Mouse (Mus musculus) heart, postnatal 0 days (tissue): Measurements from ENCODE around the gene Hoxc9. TPM values are rescaled to one million over a fixed set of nuclear protein-coding genes. Genes with fewer than 3 reads are reported as not detected.

Source experiments
- ATAC-seq: fragments of 200-750 bp; cut with Nextera tagmentation; 2 replicates; pipeline ENCODE4 v1.8.0; 2017; ENCODE audit warnings: low read depth, moderate number of reproducible peaks, moderate library complexity; ENCODE audit not compliant: insufficient read depth
- DNase-seq: peaks from one replicate; pipeline ENCODE4 v3.0.0-alpha.2; 2016; ENCODE audit warnings: low spot score
- H3K27ac ChIP-seq: fragments of 300-500 bp; sonication (generic); 2 replicates; pipeline ENCODE4 v1.5.1; 2014; ENCODE audit warnings: low read depth, mild to moderate bottlenecking
- H3K27me3 ChIP-seq: fragments of 300-500 bp; sonication (generic); 2 replicates; pipeline ENCODE4 v1.6.1; 2014; ENCODE audit warnings: low read length, mixed read lengths; ENCODE audit not compliant: control insufficient read depth, insufficient read depth
- H3K36me3 ChIP-seq: fragments of 300-500 bp; sonication (generic); replicated peaks from 2 replicates; pipeline ENCODE4 v1.6.1; 2014; ENCODE audit warnings: low read length, mixed read lengths; ENCODE audit not compliant: control insufficient read depth, insufficient read depth
- H3K4me1 ChIP-seq: fragments of 300-500 bp; sonication (generic); 2 replicates; pipeline ENCODE4 v1.6.1; 2014; ENCODE audit warnings: antibody characterized with exemption; ENCODE audit not compliant: control insufficient read depth, insufficient read depth
- H3K4me2 ChIP-seq: fragments of 300-500 bp; sonication (generic); 2 replicates; pipeline ENCODE4 v1.6.1; 2014; ENCODE audit warnings: low read depth, mild to moderate bottlenecking, low read length, moderate library complexity
- H3K4me3 ChIP-seq: fragments of 300-500 bp; sonication (generic); 2 replicates; pipeline ENCODE4 v1.5.1; 2014; ENCODE audit warnings: low read depth, low read length
- H3K9ac ChIP-seq: fragments of 300-500 bp; sonication (generic); replicated peaks from 2 replicates; pipeline ENCODE4 v1.6.1; 2014; ENCODE audit warnings: low read depth, low read length, mixed read lengths
- H3K9me3 ChIP-seq: fragments of 300-500 bp; sonication (generic); replicated peaks from 2 replicates; pipeline ENCODE4 v1.6.1; 2016; ENCODE audit warnings: low read length; ENCODE audit not compliant: control insufficient read depth
- CTCF ChIP-seq: IDR thresholded peaks from 2 replicates; pipeline ENCODE4 v1.5.1; 2016; ENCODE audit warnings: antibody characterized with exemption, control low read depth, low read depth
- EP300 ChIP-seq: IDR thresholded peaks from 2 replicates; pipeline ENCODE4 v1.6.1; 2016; ENCODE audit warnings: antibody characterized with exemption, low read depth
- WGBS: fragments of 180-500 bp; shearing (Covaris S2); extraction: QIAGEN DNeasy Blood & Tissue Kit; methylation state at CpG from one replicate; pipeline ENCODE4 v1.1.7; 2014; 5-methylcytosine and 5-hydroxymethylcytosine counted together
- polyA plus RNA-seq: library from polyadenylated mRNA; unstranded; fragments of >200 nt; fragmentation: Nextera tagmentation; extraction: Ambion mirVana; gene quantifications from 2 replicates; pipeline ENCODE4 v1.2.1, GENCODE M21; 2015
- total RNA-seq: library from RNA; depleted of rRNA; stranded (reverse); fragments of >200 nt; gene quantifications from 2 replicates; pipeline ENCODE4 v1.2.3, GENCODE M21; 2014; ENCODE audit warnings: low replicate concordance

Gene Hoxc9
- total and polyA plus RNA-seq, 2 experiments from 2014 or later = not detected

DNA sequence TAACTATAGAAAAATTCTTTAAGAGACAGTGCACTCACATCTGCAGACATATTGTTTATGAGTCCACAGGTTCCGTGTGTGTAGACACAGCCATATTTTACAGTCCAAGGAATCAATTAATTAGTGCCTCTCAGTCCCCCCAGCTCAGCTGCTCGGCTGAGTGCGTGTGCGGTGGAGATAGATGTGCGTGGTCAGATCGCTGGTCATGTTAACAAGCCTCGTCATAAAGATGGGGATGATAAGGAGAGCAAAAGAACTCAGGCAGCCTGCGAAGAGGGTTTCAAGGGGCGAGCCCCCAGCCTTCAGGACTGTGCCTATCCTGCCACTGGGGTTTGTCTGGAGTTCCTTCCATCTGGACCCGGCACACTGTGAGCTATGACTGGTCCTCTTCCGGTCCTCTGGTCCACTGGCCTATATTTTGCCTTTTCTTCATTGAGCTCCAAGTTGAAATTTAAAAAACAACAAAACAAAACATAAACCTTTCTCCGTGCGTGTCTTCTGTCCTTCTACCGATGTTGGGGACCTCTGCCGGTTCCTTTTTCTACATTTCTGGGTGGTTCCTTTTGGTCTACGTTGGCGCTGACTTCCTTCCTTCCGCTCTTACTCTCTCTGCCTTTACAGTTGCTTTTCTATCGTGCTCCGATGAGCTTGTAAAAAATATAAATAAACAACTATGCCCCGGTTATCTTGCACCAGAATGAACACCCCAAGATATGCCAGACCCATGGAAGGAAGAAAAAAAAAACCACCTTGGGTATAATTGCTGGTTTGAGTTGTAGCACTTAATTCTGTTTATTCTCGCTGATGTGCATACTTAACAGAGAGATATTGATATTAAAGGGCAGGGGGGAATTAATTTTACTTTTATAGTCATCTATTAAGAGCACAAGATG lies 30.8 kb upstream of the Hoxc9 start:
- TF ChIP-seq CTCF (no peak), EP300 (no peak)
- DNase-seq (no peak), ATAC-seq (no peak)
- H3K9ac ChIP-seq = no peak overlapping the region
- H3K36me3 ChIP-seq = no peaks in the 10 kb centered on the region
- 14% methylated on average over 22 of the region's 22 CpGs for whole genome bisulfite sequencing
- H3K4me1 ChIP-seq = no peaks in the 10 kb centered on the region
- no peaks in the 10 kb centered on the region for H3K9me3 ChIP-seq
- H3K27me3 ChIP-seq = peaks cover 100% of the 10 kb centered on the region
- H3K4me2 ChIP-seq = no peak overlapping the region
- H3K4me3 ChIP-seq = no peak overlapping the region
- H3K27ac ChIP-seq = no peak overlapping the region

DNA sequence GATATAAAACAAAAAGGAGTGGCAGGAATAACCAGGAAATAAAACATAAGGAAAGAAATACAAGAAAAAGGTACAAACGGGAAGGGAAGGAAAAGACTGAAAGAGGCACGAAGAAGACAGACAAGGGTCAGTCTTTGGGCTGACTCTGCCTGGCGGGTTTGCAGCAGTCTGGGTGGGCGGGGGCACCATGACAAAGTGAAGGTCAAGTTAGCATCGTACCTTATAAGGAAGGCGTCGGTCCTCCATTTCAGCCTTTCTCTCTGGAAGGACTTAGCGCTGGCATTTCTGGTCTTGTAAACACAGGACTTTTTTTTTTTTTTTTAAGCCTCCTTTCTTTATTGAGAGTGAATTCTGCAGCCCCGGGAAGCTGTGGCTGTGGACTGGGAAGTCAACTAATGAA lies 29.0 kb upstream of the Hoxc9 start:
- DNase-seq (no peak), ATAC-seq (no peak)
- no peak overlapping the region for H3K4me3 ChIP-seq
- no peak overlapping the region for H3K9ac ChIP-seq
- peaks cover 100% of the 10 kb centered on the region for H3K27me3 ChIP-seq
- no peak for TF ChIP-seq CTCF
- no peak overlapping the region for H3K27ac ChIP-seq
- no peaks in the 10 kb centered on the region for H3K9me3 ChIP-seq
- H3K4me2 ChIP-seq = no peak overlapping the region
- H3K36me3 ChIP-seq = no peaks in the 10 kb centered on the region
- H3K4me1 ChIP-seq = no peaks in the 10 kb centered on the region
- 2% methylated on average over 9 of the region's 9 CpGs for WGBS

DNA sequence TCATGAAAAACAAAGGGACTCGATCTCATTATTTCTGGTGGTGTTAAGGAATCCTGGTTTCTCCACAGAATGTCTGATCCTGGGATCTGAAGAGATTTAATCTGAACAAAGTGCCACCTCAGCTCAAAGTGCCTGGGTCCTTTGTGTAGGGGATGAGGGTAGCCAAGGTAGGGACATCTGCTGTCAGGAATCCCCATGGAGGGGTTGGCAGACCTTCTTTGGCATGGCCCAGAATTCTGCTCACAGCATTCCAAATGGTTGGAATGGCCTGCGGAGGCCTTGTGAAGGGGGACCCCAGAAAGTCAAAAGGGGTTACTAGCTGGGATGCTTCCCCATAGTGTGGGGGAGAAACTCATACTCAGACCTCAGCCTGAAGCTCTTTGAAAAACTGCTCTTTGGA lies 27.4 kb upstream of the Hoxc9 start:
- DNase-seq (no peak), ATAC-seq (no peak)
- WGBS = 11% methylated on average over 2 of the region's 2 CpGs
- Histone ChIP-seq H3K27ac (no peak overlapping the region), H3K9me3 (no peaks in the 10 kb centered on the region), H3K27me3 (peaks cover 100% of the 10 kb centered on the region), H3K4me2 (no peak overlapping the region), H3K9ac (no peak overlapping the region), H3K4me3 (no peak overlapping the region), H3K36me3 (no peaks in the 10 kb centered on the region), H3K4me1 (no peaks in the 10 kb centered on the region)
- TF ChIP-seq EP300 (no peak), CTCF (no peak)

DNA sequence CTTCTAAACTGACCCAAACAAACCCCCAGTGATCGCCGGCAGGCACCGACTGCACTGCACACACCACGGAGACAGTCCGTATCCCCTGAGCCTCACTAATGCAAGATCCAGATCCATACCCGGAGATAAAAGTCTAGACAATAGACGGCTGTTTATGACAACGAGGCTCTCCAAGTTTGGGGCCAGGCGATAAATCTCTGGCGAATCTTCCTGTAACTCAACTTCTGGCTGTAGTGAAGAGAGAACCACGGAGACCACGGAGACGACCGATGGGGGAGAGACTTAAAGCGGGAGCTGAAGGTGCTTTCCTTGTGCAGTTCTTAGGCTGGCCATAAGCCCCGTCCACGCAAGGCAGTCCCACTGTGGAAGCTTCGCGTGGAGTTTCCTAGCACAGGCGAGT lies 26.5 kb upstream of the Hoxc9 start:
- TF ChIP-seq EP300 (no peak), CTCF (no peak)
- WGBS = 2% methylated on average over 20 of the region's 20 CpGs
- no peak overlapping the region for H3K27ac ChIP-seq

DNA sequence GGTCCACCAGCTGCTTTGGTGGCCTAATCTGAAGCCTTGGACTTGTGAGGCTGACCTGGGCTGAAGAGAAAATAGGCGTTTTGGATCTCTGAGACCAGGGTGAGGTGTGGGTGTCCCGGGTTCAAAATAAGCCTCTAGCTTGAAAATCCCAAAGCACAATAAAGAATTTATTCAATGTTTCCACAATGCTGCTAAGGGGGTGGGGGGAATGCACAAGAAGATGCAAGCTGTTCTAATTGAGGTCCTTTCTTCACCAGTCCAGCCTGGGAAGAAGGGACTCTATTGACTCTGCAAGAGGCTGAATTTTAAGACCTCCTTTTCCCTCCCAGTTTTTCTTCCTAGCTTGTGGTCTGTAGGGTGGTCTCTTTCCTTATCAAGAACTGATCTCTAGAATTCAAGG lies 25.4 kb upstream of the Hoxc9 start:
- no peak for TF ChIP-seq EP300
- no peak for TF ChIP-seq CTCF
- Histone ChIP-seq H3K36me3 (no peaks in the 10 kb centered on the region), H3K4me1 (no peaks in the 10 kb centered on the region), H3K9me3 (no peaks in the 10 kb centered on the region), H3K27ac (no peak overlapping the region), H3K4me3 (no peak overlapping the region), H3K27me3 (peaks cover 99% of the 10 kb centered on the region), H3K4me2 (no peak overlapping the region), H3K9ac (no peak overlapping the region)
- no peak for DNase-seq
- 12% methylated on average over 2 of the region's 2 CpGs for WGBS
- ATAC-seq = no peak

More for the DNA sequence above, 26.5 kb upstream of the Hoxc9 start:
- no peak for ATAC-seq
- Histone ChIP-seq H3K27me3 (peaks cover 100% of the 10 kb centered on the region), H3K36me3 (no peaks in the 10 kb centered on the region), H3K4me2 (no peak overlapping the region), H3K9me3 (no peaks in the 10 kb centered on the region), H3K4me1 (no peaks in the 10 kb centered on the region), H3K9ac (no peak overlapping the region), H3K4me3 (no peak overlapping the region)
- no peak for DNase-seq

DNA sequence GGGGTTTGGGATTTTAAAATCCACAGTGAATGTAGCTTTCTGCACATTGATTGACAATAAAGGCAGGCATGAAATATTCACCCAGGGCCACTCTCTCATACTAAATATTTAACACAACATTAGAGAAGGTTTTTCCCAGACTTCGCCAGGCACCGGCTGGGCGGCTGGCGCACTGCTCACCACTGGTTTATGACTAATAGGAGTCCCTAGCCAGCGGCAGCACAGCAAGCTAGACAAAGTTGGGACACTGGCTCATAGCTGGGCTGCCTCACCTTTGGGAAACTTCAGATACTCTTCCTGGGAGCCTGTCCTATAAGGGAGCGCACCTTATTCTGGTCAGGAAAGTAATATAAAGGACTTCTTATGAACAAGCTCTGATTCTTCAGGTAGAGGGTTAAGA lies 22.7 kb upstream of the Hoxc9 start:
- no peak overlapping the region for H3K4me2 ChIP-seq
- no peak for TF ChIP-seq CTCF
- TF ChIP-seq EP300 = no peak
- H3K9ac ChIP-seq = no peak overlapping the region
- H3K4me1 ChIP-seq = no peaks in the 10 kb centered on the region
- no peaks in the 10 kb centered on the region for H3K9me3 ChIP-seq
- no peak overlapping the region for H3K4me3 ChIP-seq
- DNase-seq (no peak), ATAC-seq (no peak)
- H3K27me3 ChIP-seq = peaks cover 99% of the 10 kb centered on the region
- H3K36me3 ChIP-seq = no peaks in the 10 kb centered on the region
- 15% methylated on average over 6 of the region's 6 CpGs for WGBS
- H3K27ac ChIP-seq = no peak overlapping the region
